Mouse (Mus musculus): ENCODE data around the gene Cfap157.

DNA sequence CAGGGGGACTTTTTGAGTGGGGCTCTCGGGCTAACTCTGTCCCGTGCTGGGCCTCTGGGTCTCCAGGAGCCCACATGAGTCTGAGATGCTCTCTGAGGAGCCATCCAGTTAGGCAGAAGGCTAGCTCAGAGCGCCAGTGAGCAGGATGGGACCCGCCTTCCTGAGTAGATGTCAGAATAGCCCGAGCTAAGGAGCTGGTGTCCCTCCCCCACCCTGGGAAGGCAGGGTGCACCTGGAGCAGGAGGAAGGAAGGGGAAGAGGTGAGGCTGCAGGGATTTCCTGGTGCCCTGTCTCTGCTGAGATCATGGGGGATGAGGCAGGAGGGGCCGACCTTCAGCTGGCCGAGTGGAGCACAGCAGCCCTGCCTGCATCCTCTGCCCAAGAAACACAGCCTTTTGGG lies 55.8 kb downstream of the Cfap157 start:
- TF ChIP-seq CTCF (IDR thresholded peaks at IDR 0.05; ENCODE audit: low read depth) (no peak), EP300 (IDR thresholded peaks at IDR 0.05; ENCODE audit: low read depth) (no peak)

All from liver, postnatal 0 days (tissue).